Mouse (Mus musculus) forebrain, embryonic 11.5 days (tissue): Measurements from ENCODE around the gene Scaf11. TPM values are rescaled to one million over a fixed set of nuclear protein-coding genes. Genes with fewer than 3 reads are reported as not detected.

Source experiments
- ATAC-seq: fragments of 200-750 bp; cut with Nextera tagmentation; replicated peaks from 2 replicates; pipeline ENCODE4 v1.8.0; 2017; ENCODE audit warnings: moderate TSS enrichment; ENCODE audit not compliant: low FRiP score
- DNase-seq: peaks from one replicate; pipeline ENCODE4 v3.0.0-alpha.2; 2017; ENCODE audit warnings: low spot score
- H3K27ac ChIP-seq: fragments of 300-500 bp; sonication (generic); 2 replicates; pipeline ENCODE4 v1.5.1; 2014; ENCODE audit warnings: low read depth, low read length
- H3K27me3 ChIP-seq: fragments of 300-500 bp; sonication (generic); 2 replicates; pipeline ENCODE4 v1.6.1; 2014; ENCODE audit warnings: mild to moderate bottlenecking, low read length, mixed read lengths; ENCODE audit not compliant: control insufficient read depth, insufficient read depth
- H3K36me3 ChIP-seq: fragments of 300-500 bp; sonication (generic); 2 replicates; pipeline ENCODE4 v1.6.1; 2014; ENCODE audit warnings: mild to moderate bottlenecking, low read length, moderate library complexity, mixed read lengths; ENCODE audit not compliant: control insufficient read depth, insufficient read depth
- H3K4me1 ChIP-seq: fragments of 300-500 bp; sonication (generic); replicated peaks from 2 replicates; pipeline ENCODE4 v1.6.1; 2014; ENCODE audit warnings: low read length, mixed read lengths; ENCODE audit not compliant: control insufficient read depth, insufficient read depth
- H3K4me2 ChIP-seq: fragments of 300-500 bp; sonication (generic); 2 replicates; pipeline ENCODE4 v1.6.1; 2014; ENCODE audit warnings: low read depth, mild to moderate bottlenecking, low read length, moderate library complexity, mixed read lengths; ENCODE audit not compliant: severe bottlenecking
- H3K4me3 ChIP-seq: fragments of 300-500 bp; sonication (generic); 2 replicates; pipeline ENCODE4 v1.5.1; 2014; ENCODE audit warnings: low read depth, low read length
- H3K9ac ChIP-seq: fragments of 300-500 bp; sonication (generic); 2 replicates; pipeline ENCODE4 v1.6.1; 2014; ENCODE audit warnings: low read length
- H3K9me3 ChIP-seq: fragments of 300-500 bp; sonication (generic); 2 replicates; pipeline ENCODE4 v1.6.1; 2016; ENCODE audit warnings: low read length, mixed read lengths; ENCODE audit not compliant: control insufficient read depth
- WGBS: fragments of 180-500 bp; shearing (Covaris S2); extraction: QIAGEN DNeasy Blood & Tissue Kit; methylation state at CpG from one replicate; pipeline ENCODE4 v1.1.7; 2014; 5-methylcytosine and 5-hydroxymethylcytosine counted together
- polyA plus RNA-seq: library from polyadenylated mRNA; unstranded; fragments of >200 nt; fragmentation: Nextera tagmentation; extraction: Ambion mirVana; gene quantifications from 2 replicates; pipeline ENCODE4 v1.2.1, GENCODE M21; 2014

Scaf11 gene
- polyA plus RNA-seq, 1 experiment from 2014 or later, result 113 TPM

- Histone ChIP-seq H3K4me1 (no peaks in the 10 kb centered on the region), H3K9ac (no peak overlapping the region), H3K4me3 (no peak overlapping the region), H3K27ac (no peak overlapping the region), H3K36me3 (peaks cover 6% of the 10 kb centered on the region), H3K27me3 (no peaks in the 10 kb centered on the region), H3K9me3 (no peaks in the 10 kb centered on the region), H3K4me2 (no peak overlapping the region)
- WGBS, result 87% methylated on average over 8 of the region's 8 CpGs
- ATAC-seq, result no peak
- no peak for DNase-seq
These were observed 63.9 kb downstream of the Scaf11 start for GRCm38 (mm10) chr15:96396641-96397344.

DNA sequence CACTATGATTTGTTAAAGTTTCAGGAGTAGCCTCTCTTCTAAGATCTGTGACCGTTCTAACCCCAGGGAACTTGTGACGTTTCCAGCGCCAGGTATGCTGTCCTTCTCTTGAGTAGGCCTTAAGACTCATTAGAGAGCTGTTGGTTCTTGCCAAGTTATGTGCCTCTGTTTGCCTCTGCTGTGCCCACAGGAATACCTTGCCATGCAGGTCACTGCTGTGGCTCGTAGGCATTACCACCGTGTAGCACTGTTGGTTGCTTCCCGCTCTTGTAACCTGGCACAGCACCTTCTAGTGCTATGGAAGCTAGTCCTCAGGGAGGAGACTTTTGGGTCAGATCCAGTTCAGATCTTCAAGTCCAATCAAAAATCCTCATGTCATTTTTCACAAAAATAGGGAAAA, 65.6 kb downstream of the Scaf11 start:
- no peak for ATAC-seq
- no peaks in the 10 kb centered on the region for H3K4me1 ChIP-seq
- no peak overlapping the region for H3K4me2 ChIP-seq
- no peak for DNase-seq
- H3K27ac ChIP-seq, result no peak overlapping the region
- WGBS, result 98% methylated on average over 6 of the region's 6 CpGs
- H3K36me3 ChIP-seq, result peaks cover 9% of the 10 kb centered on the region
- H3K27me3 ChIP-seq, result no peaks in the 10 kb centered on the region
- no peaks in the 10 kb centered on the region for H3K9me3 ChIP-seq
- no peak overlapping the region for H3K9ac ChIP-seq
- no peak overlapping the region for H3K4me3 ChIP-seq

DNA sequence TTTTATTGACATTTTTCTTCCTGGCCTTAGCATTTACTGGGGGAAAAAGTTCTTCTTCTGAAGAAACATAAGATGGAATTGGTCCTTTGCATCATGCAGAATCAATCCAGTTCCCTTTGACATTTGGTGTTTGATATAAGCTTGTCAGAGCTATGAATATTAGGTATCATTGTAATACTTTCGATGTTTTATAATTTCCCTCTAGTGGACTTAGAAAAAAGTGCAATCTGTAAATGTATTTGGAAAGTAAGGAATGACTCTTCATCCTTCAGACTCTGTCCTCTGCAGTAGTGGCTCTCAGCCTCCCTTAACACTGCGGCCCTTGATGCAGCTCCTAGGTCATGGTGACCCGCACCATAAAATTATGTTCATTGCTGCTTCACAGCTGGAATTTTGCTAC, 67.8 kb downstream of the Scaf11 start:
- Histone ChIP-seq H3K4me1 (no peaks in the 10 kb centered on the region), H3K27ac (no peak overlapping the region), H3K4me2 (no peak overlapping the region), H3K9me3 (no peaks in the 10 kb centered on the region), H3K27me3 (no peaks in the 10 kb centered on the region), H3K36me3 (peaks cover 9% of the 10 kb centered on the region), H3K9ac (no peak overlapping the region), H3K4me3 (no peak overlapping the region)
- WGBS, result 98% methylated on average over 3 of the region's 3 CpGs
- ATAC-seq (no peak), DNase-seq (no peak)

GRCm38 (mm10) chr15:96388565-96388964, 72.1 kb downstream of the Scaf11 start:
- Histone ChIP-seq H3K9me3 (no peaks in the 10 kb centered on the region), H3K9ac (no peak overlapping the region), H3K27me3 (no peaks in the 10 kb centered on the region), H3K36me3 (peaks cover 5% of the 10 kb centered on the region), H3K4me2 (no peak overlapping the region), H3K27ac (no peak overlapping the region), H3K4me3 (no peak overlapping the region), H3K4me1 (no peaks in the 10 kb centered on the region)
- ATAC-seq (no peak), DNase-seq (no peak)
- 89% methylated on average over 1 of the region's 1 CpGs for WGBS

GRCm38 (mm10) chr15:96382223-96382622, 78.4 kb downstream of the Scaf11 start:
- no peak overlapping the region for H3K9ac ChIP-seq
- H3K36me3 ChIP-seq, result peaks cover 2% of the 10 kb centered on the region
- no peaks in the 10 kb centered on the region for H3K4me1 ChIP-seq
- no peak overlapping the region for H3K27ac ChIP-seq
- no peak overlapping the region for H3K4me2 ChIP-seq
- 89% methylated on average over 11 of the region's 11 CpGs for WGBS
- no peaks in the 10 kb centered on the region for H3K27me3 ChIP-seq
- no peak overlapping the region for H3K4me3 ChIP-seq
- DNase-seq (no peak), ATAC-seq (no peak)
- H3K9me3 ChIP-seq, result no peaks in the 10 kb centered on the region

GRCm38 (mm10) chr15:96377701-96378100, 82.9 kb downstream of the Scaf11 start:
- Histone ChIP-seq H3K9me3 (no peaks in the 10 kb centered on the region), H3K4me2 (no peak overlapping the region), H3K36me3 (no peaks in the 10 kb centered on the region; the same call in 1 of the 2 replicates), H3K9ac (no peak overlapping the region), H3K27ac (no peak overlapping the region), H3K4me1 (no peaks in the 10 kb centered on the region), H3K27me3 (no peaks in the 10 kb centered on the region), H3K4me3 (no peak overlapping the region)
- no peak for DNase-seq
- ATAC-seq, result no peak
- 96% methylated on average over 7 of the region's 7 CpGs for WGBS

GRCm38 (mm10) chr15:96377263-96377662, 83.4 kb downstream of the Scaf11 start:
- Histone ChIP-seq H3K27ac (no peak overlapping the region), H3K4me2 (no peak overlapping the region), H3K4me1 (no peaks in the 10 kb centered on the region), H3K27me3 (no peaks in the 10 kb centered on the region), H3K9ac (no peak overlapping the region), H3K9me3 (no peaks in the 10 kb centered on the region), H3K36me3 (peaks cover under 1% of the 10 kb centered on the region; the same call in 1 of the 2 replicates), H3K4me3 (no peak overlapping the region)
- ATAC-seq, result no peak
- 95% methylated on average over 5 of the region's 5 CpGs for whole genome bisulfite sequencing
- DNase-seq, result no peak

DNA sequence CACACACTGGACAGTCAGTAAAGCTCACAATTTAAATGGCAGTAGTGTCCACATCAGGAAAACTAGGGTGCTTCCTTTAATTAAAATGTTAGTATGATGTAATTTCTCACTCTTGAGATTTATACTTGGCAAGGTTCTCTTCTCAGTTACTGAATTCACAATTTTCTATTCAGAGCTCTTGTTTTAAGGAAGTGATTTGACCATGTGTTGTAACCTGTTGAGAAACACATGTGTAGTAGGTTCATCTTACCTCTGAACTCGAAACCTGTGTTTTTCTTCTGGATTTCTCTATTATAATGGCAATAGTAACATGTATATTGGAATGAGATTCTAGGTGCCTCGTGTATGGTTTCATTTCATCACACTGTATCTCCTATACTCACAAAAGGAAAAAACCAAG, 84.4 kb downstream of the Scaf11 start:
- Histone ChIP-seq H3K9me3 (no peaks in the 10 kb centered on the region), H3K27ac (no peak overlapping the region), H3K4me3 (no peak overlapping the region), H3K36me3 (peaks cover 7% of the 10 kb centered on the region; the same call in 1 of the 2 replicates), H3K4me2 (no peak overlapping the region), H3K4me1 (no peaks in the 10 kb centered on the region), H3K27me3 (no peaks in the 10 kb centered on the region), H3K9ac (no peak overlapping the region)
- ATAC-seq (no peak), DNase-seq (no peak)
- WGBS, result 94% methylated on average over 2 of the region's 2 CpGs

DNA sequence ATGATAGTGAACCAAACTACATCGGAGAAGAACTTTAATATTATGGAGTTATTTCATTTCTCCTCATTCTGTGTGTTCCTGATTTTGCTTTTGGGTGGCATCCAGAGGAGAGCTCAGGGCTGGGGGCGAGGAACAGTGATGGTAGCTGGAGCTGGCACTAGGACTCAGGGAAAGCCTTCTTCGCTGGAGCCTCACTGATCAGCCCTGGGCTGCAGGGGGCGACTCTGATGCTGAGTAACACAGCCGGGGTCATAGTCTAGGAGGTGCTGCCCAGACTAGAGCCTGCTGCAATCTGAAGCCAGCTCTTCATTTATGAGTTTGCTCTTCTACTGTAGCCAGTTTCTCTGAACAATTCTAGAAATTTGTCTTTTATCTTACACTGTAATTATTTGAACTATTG, 87.5 kb downstream of the Scaf11 start:
- peaks cover 20% of the 10 kb centered on the region; the same call in 1 of the 2 replicates for H3K36me3 ChIP-seq
- no peaks in the 10 kb centered on the region for H3K4me1 ChIP-seq
- no peak overlapping the region for H3K4me2 ChIP-seq
- no peak overlapping the region for H3K4me3 ChIP-seq
- WGBS, result 89% methylated on average over 5 of the region's 5 CpGs
- DNase-seq (no peak), ATAC-seq (no peak)
- no peaks in the 10 kb centered on the region for H3K9me3 ChIP-seq
- H3K27ac ChIP-seq, result no peak overlapping the region
- no peak overlapping the region for H3K9ac ChIP-seq
- no peaks in the 10 kb centered on the region for H3K27me3 ChIP-seq
